Mouse (Mus musculus): Measurements from ENCODE around the gene Ndufs4.

Gene Ndufs4

DNA sequence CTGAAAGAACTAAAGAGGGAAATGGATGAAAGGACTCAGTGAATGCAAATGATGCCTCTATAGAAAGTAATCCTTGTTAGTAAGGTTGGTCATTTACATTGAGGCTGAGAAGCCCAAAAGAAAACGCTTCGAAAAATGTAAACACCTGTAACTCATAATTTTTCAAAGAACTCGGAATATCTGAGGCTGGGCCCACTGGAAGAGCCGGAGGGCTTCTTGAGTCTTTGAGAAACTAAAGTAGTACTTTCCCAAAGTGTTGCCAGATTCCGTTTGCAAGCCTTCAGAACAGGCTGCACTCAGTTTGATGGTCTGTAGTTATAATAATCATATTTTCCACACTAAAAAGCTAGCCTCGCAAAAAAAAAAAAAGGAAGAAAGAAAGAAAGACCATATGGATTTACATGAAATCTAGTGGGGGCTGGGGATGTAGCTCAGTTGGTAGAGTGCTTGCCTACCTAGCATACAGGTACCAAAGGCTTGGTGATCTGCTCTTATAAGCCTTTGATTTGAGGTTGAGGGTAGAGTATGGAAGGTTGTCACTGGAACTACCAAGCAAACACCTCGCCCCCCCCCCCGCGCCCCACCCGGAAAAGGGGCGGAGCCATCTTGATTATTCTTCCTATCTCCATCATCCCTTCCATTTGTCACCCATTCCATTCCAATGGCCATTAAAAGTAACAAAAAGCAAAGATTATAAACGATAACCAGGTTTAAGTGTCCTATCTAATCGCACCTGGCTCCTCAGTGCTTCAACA lies at the start of gene Ndufs4:
Gene Ndufs4, minus strand, starts transcription at position 48 of the 755 bp plus-strand sequence.
- no peak for DNase-seq

DNA sequence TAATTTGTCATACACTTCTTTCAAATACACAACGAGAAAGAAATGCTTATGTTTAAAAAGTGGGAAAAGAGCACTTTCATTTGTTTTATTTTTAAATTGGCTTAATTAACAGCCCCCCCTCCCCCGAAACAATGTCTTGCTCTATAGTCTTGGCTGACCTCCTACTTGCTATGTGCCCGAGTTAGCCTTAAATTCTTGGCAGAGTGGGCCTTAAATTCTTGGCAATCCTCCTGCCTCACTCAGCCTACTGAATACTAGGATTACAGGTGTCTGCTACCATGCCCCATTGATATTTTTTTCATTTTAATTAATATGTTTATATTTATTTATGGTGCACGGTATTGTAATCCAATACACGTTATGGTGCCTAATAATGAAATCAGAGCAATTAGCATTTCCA lies 44.4 kb upstream of the Ndufs4 start:
- DNase-seq, result no peak

DNA sequence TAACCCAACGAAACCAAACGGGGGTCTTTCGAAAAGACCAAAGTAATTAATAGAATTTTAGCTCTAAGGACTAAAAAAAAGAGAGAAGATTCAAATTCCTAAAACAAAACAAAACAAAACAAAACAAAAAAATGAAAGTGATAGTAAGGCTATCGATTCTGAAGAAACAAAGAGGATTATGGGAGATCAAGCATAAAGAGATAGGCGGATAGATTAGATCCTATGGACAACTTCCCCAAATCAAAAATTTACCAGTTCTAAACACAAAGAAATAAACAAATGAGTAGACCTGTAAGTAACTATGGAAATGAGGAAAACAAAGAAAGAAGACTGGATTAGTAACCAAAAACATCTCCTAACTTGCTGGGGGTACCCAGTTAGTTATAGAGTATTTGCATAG lies 37.2 kb upstream of the Ndufs4 start:
- no peak for DNase-seq

DNA sequence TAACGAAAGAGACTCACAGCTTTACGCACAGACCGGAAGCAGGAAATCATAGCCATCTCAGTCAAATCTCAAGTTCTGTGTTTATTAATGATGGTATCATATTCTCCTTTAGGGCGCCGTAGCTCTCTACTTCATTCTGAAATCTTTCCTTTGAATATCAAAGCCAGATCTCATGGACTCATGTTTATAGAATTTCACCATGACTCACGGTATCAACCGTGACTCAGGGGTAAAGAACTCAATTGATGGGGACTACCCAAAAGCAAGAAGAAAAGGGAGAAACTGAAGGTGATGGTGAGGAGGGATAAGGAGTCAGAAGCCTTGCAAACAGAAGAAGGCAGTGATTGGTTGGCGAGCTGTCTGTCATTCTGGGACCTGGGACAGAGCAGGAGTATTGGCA lies 32.2 kb upstream of the Ndufs4 start:
- no peak for DNase-seq

DNA sequence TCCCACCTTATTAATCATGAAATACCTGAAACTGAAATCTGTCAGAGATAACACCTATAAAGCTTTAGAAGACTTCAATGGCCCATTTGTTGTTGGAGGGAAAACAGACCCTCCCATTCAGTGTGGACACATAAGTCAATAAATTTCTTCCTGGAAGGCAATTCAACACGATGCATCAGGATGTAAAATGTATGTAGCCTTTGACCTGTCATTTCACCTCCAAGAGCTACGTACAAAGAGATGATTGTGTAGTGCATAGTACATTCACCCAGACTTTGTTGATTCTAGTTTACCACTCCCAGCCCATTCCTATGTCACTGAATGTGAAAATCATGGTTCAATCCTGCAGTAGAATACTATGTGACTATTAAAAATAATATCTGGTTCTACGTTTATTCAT lies 31.3 kb upstream of the Ndufs4 start:
- no peak for DNase-seq

DNA sequence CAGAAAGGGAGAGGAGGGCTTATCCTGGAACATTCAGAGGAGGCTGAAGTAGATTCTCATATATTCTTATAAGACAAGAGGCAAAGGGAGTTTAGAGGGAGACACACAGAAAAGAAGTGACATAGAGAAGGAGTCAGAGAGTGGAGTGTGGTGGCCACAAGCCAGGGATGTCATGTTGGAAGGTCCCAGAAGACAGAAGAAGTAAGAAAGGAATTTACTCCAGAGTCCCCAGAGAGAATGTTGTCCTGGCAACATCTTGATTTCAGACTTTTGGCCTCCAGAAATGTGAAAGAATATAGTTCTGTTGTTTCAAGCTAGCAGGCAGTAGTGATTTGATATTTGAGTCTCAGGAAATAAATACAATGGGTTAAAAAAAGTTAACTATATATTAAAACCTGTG lies 24.3 kb upstream of the Ndufs4 start:
- DNase-seq, result no peak

DNA sequence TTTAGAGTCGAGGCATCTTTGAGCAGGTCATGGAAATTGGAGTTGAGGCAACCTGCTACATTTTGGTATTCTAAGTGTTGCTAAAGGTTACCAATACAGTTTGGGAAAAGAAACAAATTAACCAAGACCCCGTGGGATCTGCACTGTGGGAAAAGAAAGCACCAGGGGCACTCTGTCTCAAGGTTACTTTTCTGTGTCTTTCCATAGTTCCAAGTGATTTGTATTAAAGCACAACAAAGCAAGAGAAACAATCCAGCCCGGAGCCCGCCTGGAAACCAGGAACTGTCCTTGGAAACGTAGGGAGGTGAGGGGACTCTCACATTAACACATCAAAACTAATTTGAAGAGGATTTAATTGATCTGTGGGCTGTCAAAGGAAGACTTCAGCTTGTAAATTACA lies 18.8 kb upstream of the Ndufs4 start:
- DNase-seq, result no peak

DNA sequence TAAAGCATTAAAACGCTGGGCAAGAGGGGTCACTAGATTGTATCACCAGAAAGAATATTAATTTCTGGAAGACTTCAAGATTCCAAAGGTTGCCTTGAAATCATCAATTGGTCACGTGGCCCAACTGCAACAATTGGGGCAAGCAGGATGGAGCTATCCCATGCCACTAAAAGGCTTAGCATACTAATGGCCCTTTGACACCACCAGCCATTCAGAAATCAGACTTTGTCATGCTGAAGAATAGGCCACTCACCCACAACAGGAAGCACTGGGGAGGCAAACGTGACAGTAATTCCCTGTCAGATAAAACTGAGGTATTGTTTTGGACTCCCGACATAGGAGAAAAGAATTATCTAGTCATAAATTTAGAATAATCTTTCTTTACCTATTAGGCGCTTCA lies 18.4 kb upstream of the Ndufs4 start:
- no peak for DNase-seq

DNA sequence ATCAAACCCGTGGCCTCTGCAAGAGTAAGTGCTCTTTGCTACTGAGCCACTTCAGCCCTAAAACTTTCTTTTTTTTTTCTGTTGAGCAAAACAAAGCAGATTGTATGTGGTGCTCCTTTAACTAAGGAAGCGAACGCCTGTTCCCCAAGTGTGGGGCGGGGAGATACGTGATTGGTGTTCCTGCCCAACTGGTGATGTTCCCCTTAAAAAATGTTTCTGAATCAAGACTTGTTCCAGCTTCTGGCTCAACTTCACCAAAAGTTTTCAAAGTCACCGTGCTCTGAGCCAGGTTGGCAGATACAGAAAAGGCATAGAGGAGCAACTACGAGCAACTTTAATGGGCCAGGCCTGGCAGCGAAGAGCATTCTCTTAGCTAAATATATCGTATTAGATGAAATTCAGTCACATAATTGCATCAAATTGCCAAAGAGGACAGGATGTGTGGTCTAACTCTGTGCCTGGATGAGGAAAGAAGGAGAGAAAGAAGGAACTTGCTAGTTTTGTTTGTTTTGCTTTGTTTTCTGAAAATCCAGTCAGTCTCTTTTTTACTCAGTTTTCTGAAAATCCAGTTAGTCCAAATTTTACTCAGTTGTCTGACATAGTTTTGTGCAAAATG lies 17.1 kb upstream of the Ndufs4 start:
- DNase-seq, result peak; percentile 6

DNA sequence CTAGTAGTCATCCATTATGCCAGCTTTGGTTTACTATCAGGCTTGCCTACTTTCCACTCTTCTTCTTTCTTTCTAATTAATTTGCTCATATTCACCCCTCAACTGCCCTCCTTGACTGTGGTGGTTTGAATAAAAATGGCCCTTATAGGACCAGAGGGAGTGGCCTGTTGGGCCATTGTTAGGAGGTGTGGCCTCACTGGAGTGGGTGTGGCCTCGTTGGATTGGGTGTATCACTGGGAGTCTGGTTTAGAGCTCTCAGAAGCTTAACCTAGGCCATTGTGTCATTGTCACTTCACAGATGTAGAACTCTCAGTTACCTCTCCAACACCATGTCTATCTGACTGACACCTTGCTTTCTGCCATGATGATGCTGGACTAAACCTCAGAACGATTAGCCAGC lies 10.8 kb upstream of the Ndufs4 start:
- DNase-seq, result no peak

DNA sequence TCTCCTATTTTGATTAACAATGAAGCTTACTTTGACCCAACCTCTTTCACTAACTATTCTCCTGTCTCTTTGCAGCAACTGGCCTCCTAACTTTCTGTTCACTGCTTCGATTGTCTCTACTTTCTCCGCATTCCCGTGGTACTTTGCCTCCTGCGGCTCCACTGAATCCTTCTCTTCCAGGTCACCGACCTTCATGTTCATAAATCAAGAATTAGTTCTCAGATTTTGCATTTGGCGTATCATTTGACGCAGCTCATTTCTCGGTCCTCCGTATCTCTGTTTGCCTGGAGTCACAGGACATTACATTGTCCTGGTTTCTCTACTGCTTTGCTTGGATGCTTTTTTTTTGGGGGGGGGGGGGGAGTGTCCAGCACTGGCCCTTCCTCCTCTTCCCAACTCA lies 9.2 kb upstream of the Ndufs4 start:
- DNase-seq, result no peak

DNA sequence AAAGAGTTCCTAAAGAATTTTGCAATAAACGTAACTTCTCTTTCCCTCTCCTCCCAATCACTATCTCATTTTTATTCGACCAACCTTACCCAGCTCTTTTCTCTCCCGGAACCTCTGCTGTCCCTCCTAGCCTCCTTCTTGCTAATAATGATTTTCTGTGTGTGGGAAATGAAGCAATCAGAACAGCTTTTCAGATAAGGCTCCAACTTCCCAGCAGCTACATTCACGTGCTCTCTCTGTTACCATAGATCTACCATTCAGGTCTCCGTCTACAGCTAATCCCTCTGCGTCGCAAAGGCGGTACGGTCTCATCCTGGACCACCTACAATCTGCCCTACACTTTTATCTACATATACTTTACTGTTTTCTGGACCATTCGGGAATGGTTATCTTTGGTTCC lies 8.8 kb upstream of the Ndufs4 start:
- no peak for DNase-seq

DNA sequence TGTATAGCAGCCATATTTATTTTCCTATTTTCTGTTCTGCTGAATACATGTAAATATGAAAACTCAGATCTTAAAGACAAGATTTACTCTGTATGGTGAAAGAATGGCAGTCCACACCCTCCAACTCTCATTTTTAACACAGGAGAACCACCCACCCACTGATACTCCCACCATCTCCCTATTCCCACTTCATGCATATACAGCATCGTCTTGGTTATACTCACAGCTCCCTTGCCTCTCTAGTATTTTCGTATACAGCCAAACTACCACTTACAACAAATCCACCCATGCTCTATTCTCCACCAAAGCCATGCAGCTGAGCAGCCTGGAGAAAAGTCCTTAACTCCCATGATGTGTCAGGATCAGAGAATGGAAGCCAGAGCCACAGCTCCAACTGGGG lies 6.7 kb upstream of the Ndufs4 start:
- DNase-seq, result no peak

DNA sequence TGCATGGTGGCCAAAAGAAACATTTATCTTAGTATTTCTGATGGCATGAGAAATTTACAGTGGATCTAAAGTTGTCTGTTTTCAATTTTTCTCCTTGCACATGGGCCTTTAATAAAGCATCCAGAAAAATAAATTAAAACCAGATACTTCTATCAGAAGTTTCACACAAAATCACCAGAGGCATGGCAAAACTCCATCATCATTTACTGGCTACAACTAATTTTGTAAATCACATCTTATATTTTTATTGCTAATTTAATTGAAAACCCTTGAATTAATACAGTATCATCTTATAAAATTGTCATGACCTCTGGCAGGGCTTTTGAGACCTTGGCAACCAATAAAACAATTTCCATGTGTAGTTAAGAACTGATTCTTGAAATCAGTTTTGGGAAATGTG lies 4.4 kb upstream of the Ndufs4 start:
- no peak for DNase-seq

DNA sequence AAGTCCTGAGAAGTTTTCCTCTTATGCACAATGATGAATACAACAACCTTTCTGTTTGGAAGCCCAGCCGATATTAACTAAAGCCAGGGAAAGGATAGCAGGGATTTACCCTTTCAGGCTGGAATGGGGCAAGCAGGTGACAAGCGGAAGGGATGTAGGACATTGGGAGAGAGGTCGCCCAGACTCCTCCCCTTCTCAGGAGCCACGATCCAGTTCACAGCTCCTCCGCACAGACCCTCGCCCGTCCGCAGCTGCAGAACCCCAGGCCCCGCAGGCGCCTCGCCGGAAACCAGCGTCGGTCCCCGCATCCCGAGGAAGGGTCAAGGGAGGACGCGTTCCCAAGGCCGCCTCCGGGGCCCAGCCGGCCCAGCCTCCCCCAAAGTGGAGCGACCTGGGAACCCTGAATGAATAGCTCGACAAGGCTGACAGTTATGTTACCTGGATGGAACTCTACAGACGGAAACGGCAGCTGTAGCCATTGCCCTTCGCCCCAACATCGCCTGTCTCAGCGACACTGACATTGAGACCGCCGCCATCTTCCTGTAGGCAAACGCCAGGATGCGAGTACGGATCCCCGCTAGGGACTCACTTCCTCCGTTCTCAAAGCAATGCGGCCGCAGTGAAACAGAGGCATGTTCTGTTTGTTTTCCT lies 412 bp downstream of the Ndufs4 start:
- DNase-seq, result peak; percentile 96

DNA sequence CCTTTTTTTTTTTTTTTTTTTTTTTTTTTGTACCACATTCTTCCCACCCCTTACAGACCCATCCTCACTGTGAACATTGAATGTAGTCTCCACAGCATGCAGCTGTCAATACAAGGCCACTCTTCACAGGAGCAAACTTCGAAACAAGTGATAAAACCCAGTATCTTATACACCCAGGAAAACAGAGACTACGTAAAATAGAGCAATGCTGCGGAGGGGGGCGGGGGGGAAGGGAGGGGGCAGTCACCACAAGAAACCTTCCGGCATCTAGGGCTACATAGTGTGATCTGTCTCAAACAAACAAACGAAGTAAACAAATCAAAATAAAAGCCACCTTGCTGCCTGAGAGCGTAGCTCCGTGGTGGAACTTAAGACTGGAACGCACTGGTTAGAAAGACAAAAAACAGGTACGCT lies 977 bp downstream of the Ndufs4 start:
- DNase-seq, result no peak

DNA sequence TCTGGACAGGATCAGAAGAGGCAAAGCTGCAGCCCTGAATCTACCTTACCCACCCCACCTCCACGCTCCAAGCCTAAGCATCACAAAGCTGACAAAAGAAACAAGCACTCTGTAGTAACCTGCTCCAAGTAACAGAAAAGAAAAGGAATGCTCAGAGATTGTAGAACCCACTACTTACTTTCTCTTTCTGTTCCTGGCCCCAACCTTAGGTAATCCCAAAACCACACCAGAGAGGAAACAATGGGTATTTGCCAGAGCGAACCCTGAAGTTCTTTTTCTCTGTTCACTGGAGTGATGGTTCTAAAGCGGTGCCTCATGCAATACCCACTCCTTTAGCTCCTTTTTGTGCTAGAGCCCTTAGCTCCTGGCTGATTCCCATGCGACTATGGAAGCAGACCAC lies 11.5 kb downstream of the Ndufs4 start:
- no peak for DNase-seq

DNA sequence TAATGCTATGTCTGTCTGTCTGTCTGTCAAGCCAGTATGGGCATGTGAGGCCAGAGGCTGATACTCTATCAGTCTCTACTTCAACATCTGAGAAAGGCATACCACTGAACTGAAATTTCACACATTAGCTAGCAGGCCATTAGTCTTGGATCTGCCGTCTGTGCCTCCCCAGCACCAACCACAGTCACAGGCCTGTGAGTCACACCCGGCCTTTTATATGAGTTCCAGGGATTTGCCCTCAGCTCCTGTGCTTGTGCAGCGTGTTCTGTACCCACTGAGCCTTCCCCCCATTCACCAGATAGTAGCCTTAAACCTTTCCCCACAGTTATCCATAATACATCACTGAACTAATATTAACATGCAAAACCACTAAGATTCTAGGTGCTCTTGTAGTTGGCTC lies 26.0 kb downstream of the Ndufs4 start:
- no peak for DNase-seq

DNA sequence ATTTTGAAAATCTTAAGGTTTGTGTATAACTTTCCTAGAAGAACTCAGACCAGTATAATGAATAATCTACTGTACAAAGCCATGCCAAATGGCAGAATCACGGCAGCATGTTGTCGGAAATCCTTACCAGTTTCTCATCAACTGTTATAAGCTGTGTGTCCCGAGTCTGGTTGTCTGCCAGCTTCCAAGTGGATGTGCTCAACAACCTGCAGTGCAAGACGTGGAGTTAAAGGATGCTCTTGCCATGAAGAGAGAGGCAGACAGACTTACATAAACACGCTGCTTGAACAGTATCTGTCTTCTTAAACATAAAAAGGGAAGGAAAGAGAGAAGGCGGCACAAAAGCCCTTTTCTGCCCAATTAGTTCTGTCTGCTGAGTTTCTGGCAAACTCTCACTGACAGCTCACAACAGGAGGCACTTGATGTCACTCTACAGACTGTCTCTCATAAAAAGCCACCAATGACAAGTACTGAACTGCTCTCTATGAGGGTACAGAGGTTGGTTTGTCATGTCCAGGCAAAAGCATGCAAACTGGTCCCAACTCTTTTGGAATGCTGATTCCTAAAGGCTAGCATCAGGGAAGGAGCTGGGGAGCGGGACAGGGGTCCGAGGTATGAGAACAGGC lies 36.6 kb downstream of the Ndufs4 start:
- DNase-seq, result no peak

DNA sequence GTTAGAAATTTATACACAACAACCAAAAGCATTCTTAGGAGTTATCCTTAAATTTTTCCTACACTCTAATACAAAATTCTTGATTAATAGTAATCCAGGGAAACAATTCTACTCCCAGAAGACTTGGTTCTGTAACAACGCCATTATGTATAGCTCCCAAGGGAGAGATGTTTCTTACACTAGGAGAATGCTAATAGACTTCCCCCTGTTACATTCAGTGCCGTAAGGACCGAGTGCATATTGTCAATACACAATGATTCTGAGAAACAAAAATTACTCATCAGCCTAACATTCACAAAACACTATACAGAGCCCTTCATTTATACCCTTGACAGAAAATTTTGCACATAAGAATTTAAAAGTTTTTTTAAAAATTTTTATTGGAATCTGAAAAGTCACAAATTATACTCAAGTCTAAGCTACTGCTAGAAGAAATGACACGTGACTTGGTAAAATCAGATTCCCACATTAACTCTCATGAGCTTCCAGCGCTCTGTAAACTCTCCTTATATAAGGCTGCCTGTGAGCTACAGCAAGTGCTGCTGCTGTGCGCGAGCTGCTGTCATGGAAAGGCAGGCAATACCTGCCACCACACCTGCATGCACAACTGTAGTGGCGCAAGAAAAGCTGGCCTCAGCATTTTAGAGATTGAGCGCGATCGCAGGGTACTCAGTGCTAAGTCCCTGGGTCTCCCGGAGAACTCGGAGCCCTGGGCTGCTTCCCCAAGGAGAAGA lies 42.9 kb downstream of the Ndufs4 start:
- no peak for DNase-seq

DNA sequence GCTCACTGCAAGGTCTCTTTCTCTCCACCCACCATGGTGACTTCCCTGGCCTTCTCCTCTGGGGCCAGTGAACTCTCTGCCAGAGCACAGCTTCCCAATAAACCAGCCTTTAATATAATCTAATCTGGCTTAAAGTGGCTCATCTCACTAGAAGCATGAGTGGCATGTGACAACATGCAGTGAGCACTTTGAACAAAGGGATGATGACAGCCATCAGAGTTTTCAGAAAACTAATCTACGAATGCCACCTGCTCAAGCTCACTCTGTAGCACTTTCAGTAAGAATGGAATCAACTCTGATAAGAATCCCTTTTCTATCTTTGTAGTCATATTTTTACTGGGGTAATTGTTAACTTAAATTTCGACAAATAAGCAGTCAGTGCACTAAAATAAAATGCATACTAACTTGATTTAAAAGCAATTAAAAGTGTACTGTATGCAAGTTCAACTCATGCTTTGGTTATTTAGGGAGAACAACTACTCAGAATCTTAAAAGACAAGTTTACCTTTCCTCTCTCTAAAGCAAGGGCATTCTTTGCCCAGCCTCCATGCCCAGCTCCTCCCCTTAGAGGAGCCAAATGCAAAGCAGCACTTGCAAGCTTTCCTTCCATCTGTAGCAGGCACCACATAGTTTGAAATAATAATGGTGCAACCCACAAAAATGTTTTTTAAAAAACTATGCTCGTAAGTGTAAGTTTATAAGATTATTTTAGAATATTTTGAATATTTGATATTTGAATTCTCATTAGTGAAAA lies 43.7 kb downstream of the Ndufs4 start:
- DNase-seq, result no peak

DNA sequence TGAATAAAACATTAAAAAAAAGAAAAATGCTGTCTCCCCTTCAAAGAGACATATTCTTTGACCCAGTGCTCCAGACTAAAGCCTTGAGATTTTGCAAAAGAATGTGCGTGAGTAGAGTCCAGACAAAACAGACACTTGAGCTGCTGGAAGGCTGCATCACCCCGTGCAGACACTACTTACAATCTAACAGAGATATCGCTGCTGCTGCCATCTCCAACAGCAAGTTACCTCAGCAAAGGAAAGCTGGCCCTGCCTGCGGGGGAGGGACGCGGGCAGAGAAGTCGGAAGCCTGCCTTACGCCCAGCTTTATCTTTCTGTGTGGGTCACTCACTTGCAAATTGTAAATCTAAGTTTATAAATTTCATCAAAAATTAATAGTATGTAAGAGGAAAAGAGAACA lies 45.1 kb downstream of the Ndufs4 start:
- no peak for DNase-seq

All from lung, postnatal 10 days (tissue).